Mouse (Mus musculus): ENCODE measurements around the gene Eif2ak4. TPM values are rescaled to one million over a fixed set of nuclear protein-coding genes. Genes with fewer than 3 reads are reported as not detected.

Gene Eif2ak4
- polyA plus RNA-seq, 2 experiments, result 3.7 to 6.3 TPM

GRCm38 (mm10) chr2:118415601-118416355 lies 27.4 kb downstream of the Eif2ak4 start:
- no peaks in the 10 kb centered on the region for H3K4me1 ChIP-seq (replicated peaks; ENCODE audit: control insufficient read depth in 2 of 2, insufficient read depth in 2 of 2, low read length in 1 of 2)
- H3K36me3 ChIP-seq (replicated peaks; ENCODE audit: control insufficient read depth, insufficient read depth, low read depth), result peaks cover 7% of the 10 kb centered on the region
- 69% methylated on average over 6 of the region's 6 CpGs for WGBS (ENCODE audit: insufficient replicate concordance)

GRCm38 (mm10) chr2:118418076-118418475 lies 29.7 kb downstream of the Eif2ak4 start:
- no peak for ATAC-seq (ENCODE audit: insufficient read depth)
- TF ChIP-seq EP300 (IDR thresholded peaks at IDR 0.05; ENCODE audit: low read depth) (no peak), CTCF (IDR thresholded peaks at IDR 0.05; ENCODE audit: low read depth) (no peak)
- H3K9ac ChIP-seq (replicated peaks), result no peak overlapping the region
- no peak overlapping the region for H3K4me2 ChIP-seq (ENCODE audit: low read depth)
- no peaks in the 10 kb centered on the region for H3K27me3 ChIP-seq (ENCODE audit: control insufficient read depth, insufficient read depth, low read length)
- H3K4me1 ChIP-seq (replicated peaks; ENCODE audit: control insufficient read depth in 2 of 2, insufficient read depth in 2 of 2, low read length in 1 of 2), result no peaks in the 10 kb centered on the region
- 65% methylated on average over 4 of the region's 4 CpGs for WGBS (ENCODE audit: insufficient replicate concordance)
- no peak for DNase-seq (ENCODE audit: low read depth in 3 of 3, low spot score in 3 of 3)
- no peaks in the 10 kb centered on the region for H3K9me3 ChIP-seq (ENCODE audit: control insufficient read depth, low read length)
- H3K4me3 ChIP-seq (ENCODE audit: insufficient read depth in 1 of 2, low read depth in 2 of 2, low read length in 2 of 2), result no peak overlapping the region
- peaks cover 7% of the 10 kb centered on the region for H3K36me3 ChIP-seq (replicated peaks; ENCODE audit: control insufficient read depth, insufficient read depth, low read depth)
- H3K27ac ChIP-seq, result no peak overlapping the region

More at GRCm38 (mm10) chr2:118415601-118416355, 27.4 kb downstream of the Eif2ak4 start:
- Histone ChIP-seq H3K27me3 (ENCODE audit: control insufficient read depth, insufficient read depth, low read length) (no peaks in the 10 kb centered on the region), H3K9me3 (ENCODE audit: control insufficient read depth, low read length) (no peaks in the 10 kb centered on the region), H3K9ac (replicated peaks) (no peak overlapping the region), H3K4me2 (ENCODE audit: low read depth) (no peak overlapping the region), H3K4me3 (ENCODE audit: insufficient read depth in 1 of 2, low read depth in 2 of 2, low read length in 2 of 2) (no peak overlapping the region), H3K27ac (no peak overlapping the region)
- ATAC-seq (ENCODE audit: insufficient read depth), result no peak
- TF ChIP-seq EP300 (IDR thresholded peaks at IDR 0.05; ENCODE audit: low read depth) (no peak), CTCF (IDR thresholded peaks at IDR 0.05; ENCODE audit: low read depth) (no peak)
- DNase-seq (ENCODE audit: low read depth in 3 of 3, low spot score in 3 of 3), result no peak

- Histone ChIP-seq H3K9ac (replicated peaks) (no peak overlapping the region), H3K27me3 (ENCODE audit: control insufficient read depth, insufficient read depth, low read length) (no peaks in the 10 kb centered on the region), H3K36me3 (replicated peaks; ENCODE audit: control insufficient read depth, insufficient read depth, low read depth) (peaks cover 7% of the 10 kb centered on the region), H3K4me3 (ENCODE audit: insufficient read depth in 1 of 2, low read depth in 2 of 2, low read length in 2 of 2) (no peak overlapping the region), H3K4me2 (ENCODE audit: low read depth) (no peak overlapping the region), H3K4me1 (replicated peaks; ENCODE audit: control insufficient read depth in 2 of 2, insufficient read depth in 2 of 2, low read length in 1 of 2) (no peaks in the 10 kb centered on the region), H3K9me3 (ENCODE audit: control insufficient read depth, low read length) (no peaks in the 10 kb centered on the region), H3K27ac (no peak overlapping the region)
- ATAC-seq (ENCODE audit: insufficient read depth) (no peak), DNase-seq (ENCODE audit: low read depth in 3 of 3, low spot score in 3 of 3) (no peak)
- TF ChIP-seq CTCF (IDR thresholded peaks at IDR 0.05; ENCODE audit: low read depth) (no peak), EP300 (IDR thresholded peaks at IDR 0.05; ENCODE audit: low read depth) (no peak)
- WGBS (ENCODE audit: insufficient replicate concordance), result 79% methylated on average over 15 of the region's 15 CpGs
Measured at GRCm38 (mm10) chr2:118421951-118422350, 33.5 kb downstream of the Eif2ak4 start.

GRCm38 (mm10) chr2:118422385-118422784 lies 34.0 kb downstream of the Eif2ak4 start:
- WGBS (ENCODE audit: insufficient replicate concordance), result 71% methylated on average over 8 of the region's 8 CpGs
- DNase-seq (ENCODE audit: low read depth in 3 of 3, low spot score in 3 of 3) (no peak), ATAC-seq (ENCODE audit: insufficient read depth) (no peak)
- Histone ChIP-seq H3K4me2 (ENCODE audit: low read depth) (no peak overlapping the region), H3K4me3 (ENCODE audit: insufficient read depth in 1 of 2, low read depth in 2 of 2, low read length in 2 of 2) (no peak overlapping the region), H3K4me1 (replicated peaks; ENCODE audit: control insufficient read depth in 2 of 2, insufficient read depth in 2 of 2, low read length in 1 of 2) (no peaks in the 10 kb centered on the region), H3K27ac (no peak overlapping the region), H3K9ac (replicated peaks) (no peak overlapping the region), H3K36me3 (replicated peaks; ENCODE audit: control insufficient read depth, insufficient read depth, low read depth) (peaks cover 7% of the 10 kb centered on the region), H3K27me3 (ENCODE audit: control insufficient read depth, insufficient read depth, low read length) (no peaks in the 10 kb centered on the region), H3K9me3 (ENCODE audit: control insufficient read depth, low read length) (no peaks in the 10 kb centered on the region)
- TF ChIP-seq CTCF (IDR thresholded peaks at IDR 0.05; ENCODE audit: low read depth), result no peak

GRCm38 (mm10) chr2:118428296-118428695 lies 39.9 kb downstream of the Eif2ak4 start:
- peaks cover 14% of the 10 kb centered on the region; the same call in 1 of the 2 replicates for H3K36me3 ChIP-seq (replicated peaks; ENCODE audit: control insufficient read depth, insufficient read depth, low read depth)
- no peak overlapping the region for H3K9ac ChIP-seq (replicated peaks)
- no peaks in the 10 kb centered on the region for H3K4me1 ChIP-seq (replicated peaks; ENCODE audit: control insufficient read depth in 2 of 2, insufficient read depth in 2 of 2, low read length in 1 of 2)
- no peak overlapping the region for H3K27ac ChIP-seq
- ATAC-seq (ENCODE audit: insufficient read depth) (no peak), DNase-seq (ENCODE audit: low read depth in 3 of 3, low spot score in 3 of 3) (no peak)
- 79% methylated on average over 6 of the region's 6 CpGs for WGBS (ENCODE audit: insufficient replicate concordance)
- no peaks in the 10 kb centered on the region for H3K9me3 ChIP-seq (ENCODE audit: control insufficient read depth, low read length)
- no peak overlapping the region for H3K4me3 ChIP-seq (ENCODE audit: insufficient read depth in 1 of 2, low read depth in 2 of 2, low read length in 2 of 2)
- TF ChIP-seq CTCF (IDR thresholded peaks at IDR 0.05; ENCODE audit: low read depth) (no peak), EP300 (IDR thresholded peaks at IDR 0.05; ENCODE audit: low read depth) (no peak)
- H3K4me2 ChIP-seq (ENCODE audit: low read depth), result no peak overlapping the region
- H3K27me3 ChIP-seq (ENCODE audit: control insufficient read depth, insufficient read depth, low read length), result no peaks in the 10 kb centered on the region

Data from liver, embryonic 14.5 days (tissue).